Mouse (Mus musculus): ENCODE results near the gene Hsd17b1.
A peak's percentile ranks its signal among the peaks of the same experiment; 100 is the strongest.

Hsd17b1 gene

GRCm38 (mm10) chr11:101078121-101078520, at the start of gene Hsd17b1:
Gene Hsd17b1 (plus strand): TSS chr11:101078411.
- DNase-seq (ENCODE audit: low spot score in 2 of 2), result no peak

GRCm38 (mm10) chr11:101029320-101029719, 48.9 kb upstream of the Hsd17b1 start:
- no peak for DNase-seq (ENCODE audit: low spot score in 2 of 2)

- DNase-seq (ENCODE audit: low spot score in 2 of 2), result no peak
Observed at GRCm38 (mm10) chr11:101030136-101030807, 47.9 kb upstream of the Hsd17b1 start.

- no peak for DNase-seq (ENCODE audit: low spot score in 2 of 2)
Observed at GRCm38 (mm10) chr11:101030808-101031156, 47.4 kb upstream of the Hsd17b1 start.

GRCm38 (mm10) chr11:101031470-101031869, 46.7 kb upstream of the Hsd17b1 start:
- DNase-seq (ENCODE audit: low spot score in 2 of 2), result no peak

- DNase-seq (ENCODE audit: low spot score in 2 of 2), result no peak
Observed at GRCm38 (mm10) chr11:101033856-101034500, 44.2 kb upstream of the Hsd17b1 start.

GRCm38 (mm10) chr11:101034614-101035327, 43.4 kb upstream of the Hsd17b1 start:
- no peak for DNase-seq (ENCODE audit: low spot score in 2 of 2)

- DNase-seq (ENCODE audit: low spot score in 2 of 2), result no peak
Observed at GRCm38 (mm10) chr11:101035328-101035695, 42.9 kb upstream of the Hsd17b1 start.

- no peak for DNase-seq (ENCODE audit: low spot score in 2 of 2)
Observed at GRCm38 (mm10) chr11:101037795-101038194, 40.4 kb upstream of the Hsd17b1 start.

GRCm38 (mm10) chr11:101045826-101046225, 32.4 kb upstream of the Hsd17b1 start:
- no peak for DNase-seq (ENCODE audit: low spot score in 2 of 2)

GRCm38 (mm10) chr11:101046440-101046839, 31.8 kb upstream of the Hsd17b1 start:
- no peak for DNase-seq (ENCODE audit: low spot score in 2 of 2)

- DNase-seq (ENCODE audit: low spot score in 2 of 2), result no peak
Observed at GRCm38 (mm10) chr11:101047502-101047901, 30.7 kb upstream of the Hsd17b1 start.

GRCm38 (mm10) chr11:101050359-101050758, 27.9 kb upstream of the Hsd17b1 start:
- no peak for DNase-seq (ENCODE audit: low spot score in 2 of 2)

GRCm38 (mm10) chr11:101051051-101051493, 27.1 kb upstream of the Hsd17b1 start:
- no peak for DNase-seq (ENCODE audit: low spot score in 2 of 2)

- no peak for DNase-seq (ENCODE audit: low spot score in 2 of 2)
Observed at GRCm38 (mm10) chr11:101051617-101052016, 26.6 kb upstream of the Hsd17b1 start.

GRCm38 (mm10) chr11:101052751-101053473, 25.3 kb upstream of the Hsd17b1 start:
- DNase-seq (ENCODE audit: low spot score in 2 of 2), result no peak

- DNase-seq (ENCODE audit: low spot score in 2 of 2), result peak in 1 of 2 experiments; percentile 37
Observed at GRCm38 (mm10) chr11:101053974-101054373, 24.2 kb upstream of the Hsd17b1 start.

GRCm38 (mm10) chr11:101055418-101055817, 22.8 kb upstream of the Hsd17b1 start:
- no peak for DNase-seq (ENCODE audit: low spot score in 2 of 2)

- no peak for DNase-seq (ENCODE audit: low spot score in 2 of 2)
Observed at GRCm38 (mm10) chr11:101056885-101057284, 21.3 kb upstream of the Hsd17b1 start.

GRCm38 (mm10) chr11:101057860-101058259, 20.4 kb upstream of the Hsd17b1 start:
- DNase-seq (ENCODE audit: low spot score in 2 of 2), result peak; percentile 75 to 91

GRCm38 (mm10) chr11:101058726-101059125, 19.5 kb upstream of the Hsd17b1 start:
- no peak for DNase-seq (ENCODE audit: low spot score in 2 of 2)

- no peak for DNase-seq (ENCODE audit: low spot score in 2 of 2)
Observed at GRCm38 (mm10) chr11:101059473-101059872, 18.7 kb upstream of the Hsd17b1 start.
